Mouse (Mus musculus) limb, embryonic 14.5 days (tissue): ENCODE data around the gene L3hypdh. TPM values are rescaled to one million over a fixed set of nuclear protein-coding genes. Genes with fewer than 3 reads are reported as not detected.
A peak's percentile ranks its signal among the peaks of the same experiment; 100 is the strongest.

Source experiments
- ATAC-seq: fragments of 200-750 bp; cut with Nextera tagmentation; 2 replicates; pipeline ENCODE4 v1.8.0; 2017; ENCODE audit warnings: low read depth, moderate number of reproducible peaks, moderate TSS enrichment; ENCODE audit not compliant: low FRiP score
- DNase-seq: peaks from one replicate; pipeline ENCODE4 v3.0.0-alpha.2; 2015; ENCODE audit warnings: low spot score
- H3K27ac ChIP-seq: fragments of 300-500 bp; sonication (generic); replicated peaks from 2 replicates; pipeline ENCODE4 v1.5.1; 2014; ENCODE audit warnings: low read depth, mild to moderate bottlenecking, low read length, moderate library complexity, mixed read lengths
- H3K27me3 ChIP-seq: fragments of 300-500 bp; sonication (generic); 2 replicates; pipeline ENCODE4 v1.6.1; 2014; ENCODE audit warnings: low read length, mixed read lengths; ENCODE audit not compliant: control insufficient read depth, insufficient read depth
- H3K36me3 ChIP-seq: fragments of 300-500 bp; sonication (generic); 2 replicates; pipeline ENCODE4 v1.6.1; 2014; ENCODE audit warnings: mild to moderate bottlenecking, low read length, moderate library complexity, mixed read lengths; ENCODE audit not compliant: control insufficient read depth, insufficient read depth
- H3K4me1 ChIP-seq: fragments of 300-500 bp; sonication (generic); 2 replicates; pipeline ENCODE4 v1.6.1; 2014; ENCODE audit warnings: antibody characterized with exemption, low read length, mixed read lengths; ENCODE audit not compliant: control insufficient read depth, insufficient read depth
- H3K4me2 ChIP-seq: fragments of 300-500 bp; sonication (generic); replicated peaks from 2 replicates; pipeline ENCODE4 v1.6.1; 2014; ENCODE audit warnings: low read depth, mild to moderate bottlenecking, low read length, moderate library complexity; ENCODE audit not compliant: severe bottlenecking
- H3K4me3 ChIP-seq: fragments of 300-500 bp; sonication (generic); replicated peaks from 2 replicates; pipeline ENCODE4 v1.5.1; 2014; ENCODE audit warnings: low read length
- H3K9ac ChIP-seq: fragments of 300-500 bp; sonication (generic); 2 replicates; pipeline ENCODE4 v1.6.1; 2014; ENCODE audit warnings: mild to moderate bottlenecking, low read depth, low read length, moderate library complexity; ENCODE audit not compliant: severe bottlenecking
- H3K9me3 ChIP-seq: fragments of 300-500 bp; sonication (generic); 2 replicates; pipeline ENCODE4 v1.6.1; 2016; ENCODE audit warnings: low read length; ENCODE audit not compliant: control insufficient read depth
- POLR2A ChIP-seq: fragments of 200-500 bp; IDR thresholded peaks from 2 replicates; pipeline ENCODE4 v1.8.0; 2012; ENCODE audit warnings: inconsistent platforms, mild to moderate bottlenecking, moderate library complexity, borderline replicate concordance; ENCODE audit not compliant: insufficient read depth, insufficient read length; ENCODE audit errors: extremely low read depth
- WGBS: fragments of 180-500 bp; shearing (Covaris S2); extraction: QIAGEN DNeasy Blood & Tissue Kit; methylation state at CpG from one replicate; pipeline ENCODE4 v1.1.7; 2014; 5-methylcytosine and 5-hydroxymethylcytosine counted together
- polyA plus RNA-seq, 2 experiments: library from polyadenylated mRNA; depleted of rRNA in 1 of 2; stranded (reverse) in 1 of 2; unstranded in 1 of 2; fragments of >200 nt; fragmentation: Nextera tagmentation in 1 of 2; extraction: Ambion mirVana in 1 of 2; gene quantifications; 2 replicates each; pipeline versions ENCODE4 v1.2.1 to v1.2.3; 2012 to 2014

The L3hypdh gene
- polyA plus RNA-seq, 2 experiments: 21.4 to 26.8 TPM

DNA sequence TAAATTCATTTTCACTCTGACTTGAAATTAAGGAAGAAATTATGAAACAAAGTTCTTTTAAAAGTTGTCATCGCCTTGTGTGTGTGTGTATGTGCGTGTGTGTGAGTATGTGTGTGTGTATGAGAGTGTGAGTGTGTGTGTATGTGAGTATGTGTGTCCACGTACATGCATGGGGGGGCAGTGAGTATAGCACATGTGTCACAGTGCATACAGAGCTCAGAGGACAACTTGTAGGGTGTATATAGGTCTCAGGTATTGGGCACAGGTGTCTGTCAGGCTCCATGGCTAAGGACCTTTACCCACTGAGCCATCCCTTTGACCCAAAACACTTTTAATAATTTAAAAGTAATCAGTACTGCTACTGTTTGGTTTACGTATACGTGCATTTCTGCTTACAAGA, 18.8 kb upstream of the L3hypdh start:
- no peaks in the 10 kb centered on the region for H3K9me3 ChIP-seq
- no peaks in the 10 kb centered on the region; the same call in 1 of the 2 replicates for H3K4me1 ChIP-seq
- no peak for DNase-seq
- peaks cover 18% of the 10 kb centered on the region for H3K36me3 ChIP-seq
- no peak overlapping the region for H3K4me3 ChIP-seq
- no peak for ATAC-seq
- 83% methylated on average over 5 of the region's 5 CpGs for WGBS
- no peaks in the 10 kb centered on the region for H3K27me3 ChIP-seq
- no peak for TF ChIP-seq POLR2A
- no peak overlapping the region for H3K9ac ChIP-seq
- no peak overlapping the region for H3K4me2 ChIP-seq
- no peak overlapping the region for H3K27ac ChIP-seq

- Histone ChIP-seq H3K27me3 (no peaks in the 10 kb centered on the region), H3K9ac (no peak overlapping the region), H3K4me3 (no peak overlapping the region), H3K27ac (no peak overlapping the region), H3K36me3 (peaks cover 25% of the 10 kb centered on the region), H3K9me3 (no peaks in the 10 kb centered on the region), H3K4me2 (no peak overlapping the region), H3K4me1 (no peaks in the 10 kb centered on the region; the same call in 1 of the 2 replicates)
- WGBS: 79% methylated on average over 6 of the region's 6 CpGs
- ATAC-seq (no peak), DNase-seq (no peak)
- no peak for TF ChIP-seq POLR2A
Measured at GRCm38 (mm10) chr12:72102776-72103175, 17.5 kb upstream of the L3hypdh start.

DNA sequence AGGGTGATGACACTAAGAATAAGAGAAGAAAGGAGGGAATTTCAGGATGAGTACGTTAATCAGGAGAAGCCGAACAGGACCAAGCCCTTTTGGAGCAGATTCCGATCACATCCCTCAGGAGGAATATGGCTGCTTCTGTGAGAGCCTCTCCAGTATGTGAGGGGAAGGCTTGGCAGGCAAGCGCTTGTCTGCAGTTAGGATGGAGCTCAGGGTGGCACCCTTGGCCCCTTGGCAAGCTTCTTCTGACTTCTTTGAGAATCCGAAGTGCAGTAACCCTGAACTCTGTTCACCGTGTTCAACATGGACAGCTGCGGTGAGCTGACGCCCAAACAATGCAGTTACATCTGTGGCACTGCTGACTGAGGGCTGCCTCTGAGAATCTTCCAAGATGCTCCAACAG, 11.7 kb upstream of the L3hypdh start:
- DNase-seq (no peak), ATAC-seq (no peak)
- H3K4me3 ChIP-seq: no peak overlapping the region
- H3K27ac ChIP-seq: no peak overlapping the region
- TF ChIP-seq POLR2A: no peak
- H3K27me3 ChIP-seq: no peaks in the 10 kb centered on the region
- no peak overlapping the region for H3K4me2 ChIP-seq
- H3K36me3 ChIP-seq: peaks cover 78% of the 10 kb centered on the region
- H3K9ac ChIP-seq: no peak overlapping the region
- 96% methylated on average over 8 of the region's 8 CpGs for WGBS
- no peaks in the 10 kb centered on the region for H3K9me3 ChIP-seq
- H3K4me1 ChIP-seq: no peaks in the 10 kb centered on the region

- no peak overlapping the region for H3K9ac ChIP-seq
- H3K9me3 ChIP-seq: no peaks in the 10 kb centered on the region
- no peak for DNase-seq
- ATAC-seq: no peak
- no peak overlapping the region for H3K4me3 ChIP-seq
- H3K27me3 ChIP-seq: no peaks in the 10 kb centered on the region
- H3K4me2 ChIP-seq: no peak overlapping the region
- H3K4me1 ChIP-seq: peaks cover 8% of the 10 kb centered on the region
- TF ChIP-seq POLR2A: no peak
- H3K27ac ChIP-seq: no peak overlapping the region
- H3K36me3 ChIP-seq: peaks cover 40% of the 10 kb centered on the region
- 91% methylated on average over 4 of the region's 4 CpGs for WGBS
Measured at GRCm38 (mm10) chr12:72089802-72090201, 4.6 kb upstream of the L3hypdh start.

DNA sequence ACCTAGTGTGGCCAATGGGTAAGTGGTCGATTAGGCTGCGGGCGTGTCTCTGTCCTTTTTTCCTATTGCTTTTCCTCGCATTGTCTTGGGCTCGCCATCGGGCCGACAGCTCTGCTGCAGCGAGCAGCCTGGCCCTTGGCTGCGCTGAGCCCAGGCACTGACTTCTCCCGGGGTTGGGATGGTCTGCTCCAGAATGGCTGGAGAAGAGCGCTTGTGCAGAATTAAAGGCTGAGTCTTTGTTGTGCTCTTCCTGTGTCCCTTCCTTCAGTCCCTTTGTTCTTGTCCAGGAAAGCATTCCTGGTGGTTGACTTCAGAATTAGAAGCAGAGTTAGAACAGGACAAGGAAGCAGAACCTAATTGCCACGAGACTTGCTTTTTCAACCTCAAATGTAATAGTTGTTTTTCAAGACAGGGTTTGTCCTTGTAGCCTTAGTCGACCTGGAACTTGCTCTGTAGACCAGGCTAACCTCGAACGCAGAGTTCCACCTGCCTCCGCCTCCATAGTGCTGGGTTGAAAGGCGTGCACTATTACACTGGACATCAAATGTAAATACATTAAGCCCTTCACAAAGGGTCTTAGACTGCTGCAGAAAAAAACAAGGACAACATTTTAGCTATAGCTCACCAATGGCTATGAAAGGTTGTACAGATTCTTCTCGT, 1.1 kb upstream of the L3hypdh start:
- Histone ChIP-seq H3K4me2 (peak overlapping the region; percentile 66), H3K27me3 (no peaks in the 10 kb centered on the region), H3K4me3 (peak overlapping the region; percentile 76), H3K27ac (peak overlapping the region; percentile 92), H3K36me3 (peaks cover 7% of the 10 kb centered on the region), H3K9ac (peak overlapping the region; percentile 79), H3K4me1 (peaks cover 18% of the 10 kb centered on the region), H3K9me3 (no peaks in the 10 kb centered on the region)
- ATAC-seq: no peak; the same call in 1 of the 2 replicates
- no peak for DNase-seq
- WGBS: 2% methylated on average over 18 of the region's 18 CpGs
- peak; percentile 72; the same call in 1 of the 2 replicates for TF ChIP-seq POLR2A
